Mouse (Mus musculus) monocyte, adult 2 months (primary cell): ENCODE measurements around the gene Gm11596.
"Not testable (repeated sequence)": the region's sequence is repeated elsewhere in the genome, so short reads cannot be mapped to it uniquely, and the experiment has no call there.

Experiments used
- DNase-seq, 2 experiments: peaks; one replicate each; pipeline ENCODE4 v3.0.0; 2022; ENCODE audit warnings: low spot score in 2 of 2, low read depth in 1 of 2

Gene Gm11596

GRCm38 (mm10) chr11:99793367-99793766 is at the start of gene Gm11596:
Gm11596 (minus strand) TSS chr11:99793467.
- no peak for DNase-seq

GRCm38 (mm10) chr11:99842185-99842584 is 48.9 kb upstream of the Gm11596 start:
- no peak for DNase-seq

DNA sequence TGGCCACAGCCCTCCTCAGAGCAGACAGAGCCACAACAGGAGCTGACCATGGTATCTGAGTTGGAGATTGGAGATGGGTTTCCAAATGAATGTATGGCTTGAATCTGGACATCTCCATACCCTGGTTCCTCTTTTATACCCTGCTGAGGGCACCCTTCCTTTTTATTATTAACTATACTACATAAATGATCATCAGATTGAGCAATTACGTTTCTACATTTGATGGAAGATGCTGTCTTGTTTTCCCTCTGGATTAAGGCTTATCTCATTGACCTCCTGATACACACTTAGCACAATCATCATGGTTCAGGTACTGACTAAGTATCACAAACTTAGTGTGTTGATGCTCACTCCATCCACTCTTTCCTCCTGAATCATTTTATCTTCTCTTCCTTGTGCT is 44.7 kb upstream of the Gm11596 start, which contains the start of gene 2300003K06Rik:
Gene 2300003K06Rik, minus strand, starts transcription at position 101 of the 400 bp plus-strand sequence.
- no peak for DNase-seq

DNA sequence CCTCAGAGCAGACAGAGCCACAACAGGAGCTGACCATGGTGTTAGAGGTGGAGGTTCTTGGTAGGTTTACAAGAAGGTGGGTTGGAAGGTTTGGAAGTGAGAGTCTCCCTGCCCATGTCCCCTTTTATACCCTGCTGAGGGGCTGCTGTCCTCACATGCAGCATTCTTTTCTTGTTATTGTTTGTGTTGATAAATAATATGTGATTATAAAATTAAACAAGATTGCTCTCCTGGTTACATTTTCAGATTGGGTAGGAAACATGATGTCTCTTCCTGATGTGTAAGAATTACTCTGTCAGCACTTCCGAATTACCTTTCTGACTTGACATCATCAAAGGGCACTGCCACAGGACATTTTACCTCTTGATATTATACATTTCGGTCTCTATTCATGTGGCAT is 22.3 kb upstream of the Gm11596 start, which contains the start of gene Gm11564:
Gene Gm11564, minus strand, starts transcription at position 101 of the 400 bp plus-strand sequence.
- DNase-seq: not testable (repeated sequence)

DNA sequence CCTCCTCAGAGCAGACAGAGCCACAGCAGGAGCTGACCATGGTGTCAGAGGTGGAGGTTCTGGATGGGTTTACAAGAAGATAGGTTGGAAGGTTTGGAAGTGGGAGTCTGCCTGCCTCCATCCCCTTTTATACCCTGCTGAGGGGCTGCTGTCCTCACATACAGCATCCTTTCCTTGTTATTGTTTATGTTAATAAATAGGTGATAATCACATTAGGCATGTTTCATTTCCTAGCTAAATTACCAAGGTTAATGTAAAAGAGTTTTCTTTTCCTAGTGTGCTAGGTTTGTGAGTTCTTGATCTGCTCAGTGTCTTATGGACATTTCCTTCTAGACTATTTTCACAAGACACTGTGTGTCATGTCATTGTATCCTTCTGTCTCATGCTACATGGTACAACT is 16.5 kb upstream of the Gm11596 start, which contains the start of gene Krtap4-13:
Gene Krtap4-13, minus strand, starts transcription at position 101 of the 400 bp plus-strand sequence.
- DNase-seq: not testable (repeated sequence)

DNA sequence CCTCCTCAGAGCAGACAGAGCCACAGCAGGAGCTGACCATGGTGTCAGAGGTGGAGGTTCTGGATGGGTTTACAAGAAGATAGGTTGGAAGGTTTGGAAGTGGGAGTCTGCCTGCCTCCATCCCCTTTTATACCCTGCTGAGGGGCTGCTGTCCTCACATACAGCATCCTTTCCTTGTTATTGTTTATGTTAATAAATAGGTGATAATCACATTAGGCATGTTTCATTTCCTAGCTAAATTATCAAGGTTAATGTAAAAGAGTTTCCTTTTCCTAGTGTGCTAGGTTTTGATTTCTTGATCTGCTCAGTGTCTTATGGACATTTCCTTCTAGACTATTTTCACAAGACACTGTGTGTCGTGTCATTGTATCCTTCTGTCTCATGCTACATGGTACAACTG is 11.1 kb upstream of the Gm11596 start, which contains the start of gene Gm11554:
Gene Gm11554, minus strand, starts transcription at position 101 of the 400 bp plus-strand sequence.
- DNase-seq: not testable (repeated sequence)

DNA sequence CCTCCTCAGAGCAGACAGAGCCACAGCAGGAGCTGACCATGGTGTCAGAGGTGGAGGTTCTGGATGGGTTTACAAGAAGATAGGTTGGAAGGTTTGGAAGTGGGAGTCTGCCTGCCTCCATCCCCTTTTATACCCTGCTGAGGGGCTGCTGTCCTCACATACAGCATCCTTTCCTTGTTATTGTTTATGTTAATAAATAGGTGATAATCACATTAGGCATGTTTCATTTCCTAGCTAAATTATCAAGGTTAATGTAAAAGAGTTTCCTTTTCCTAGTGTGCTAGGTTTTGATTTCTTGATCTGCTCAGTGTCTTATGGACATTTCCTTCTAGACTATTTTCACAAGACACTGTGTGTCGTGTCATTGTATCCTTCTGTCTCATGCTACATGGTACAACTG is 5.6 kb upstream of the Gm11596 start, which contains the start of gene Gm11569:
Gene Gm11569, minus strand, starts transcription at position 101 of the 400 bp plus-strand sequence.
- not testable (repeated sequence) for DNase-seq

GRCm38 (mm10) chr11:99784900-99785299 is 8.4 kb downstream of the Gm11596 start, which contains the start of gene Krtap4-9:
Krtap4-9 (plus strand) TSS chr11:99785200.
- not testable (repeated sequence) for DNase-seq

- DNase-seq: no peak
Observed at GRCm38 (mm10) chr11:99780604-99781003, 12.7 kb downstream of the Gm11596 start, which contains the start of gene Krtap4-8. Krtap4-8 (minus strand) TSS chr11:99780704.

- no peak for DNase-seq
Observed at GRCm38 (mm10) chr11:99778401-99778800, 14.9 kb downstream of the Gm11596 start.

DNA sequence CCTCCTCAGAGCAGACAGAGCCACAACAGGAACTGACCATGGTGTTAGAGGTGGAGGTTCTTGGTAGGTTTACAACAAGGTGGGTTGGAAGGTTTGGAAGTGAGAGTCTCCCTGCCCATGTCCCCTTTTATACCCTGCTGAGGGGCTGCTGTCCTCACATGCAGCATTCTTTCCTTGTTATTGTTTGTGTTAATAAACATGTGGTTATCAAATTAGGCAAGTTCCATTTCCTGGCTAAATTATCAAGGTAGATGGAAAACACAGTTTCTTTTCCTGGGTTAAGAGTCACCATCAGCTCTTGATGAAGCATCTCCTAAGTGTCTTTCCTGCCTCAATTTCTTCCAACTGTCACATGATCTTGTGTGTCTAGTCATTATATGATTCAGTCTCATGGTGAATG is 20.5 kb downstream of the Gm11596 start, which contains the start of gene Gm11595:
Gene Gm11595, minus strand, starts transcription at position 101 of the 400 bp plus-strand sequence.
- DNase-seq: not testable (repeated sequence)

- no peak for DNase-seq
Observed at GRCm38 (mm10) chr11:99768410-99768809, 24.9 kb downstream of the Gm11596 start.

DNA sequence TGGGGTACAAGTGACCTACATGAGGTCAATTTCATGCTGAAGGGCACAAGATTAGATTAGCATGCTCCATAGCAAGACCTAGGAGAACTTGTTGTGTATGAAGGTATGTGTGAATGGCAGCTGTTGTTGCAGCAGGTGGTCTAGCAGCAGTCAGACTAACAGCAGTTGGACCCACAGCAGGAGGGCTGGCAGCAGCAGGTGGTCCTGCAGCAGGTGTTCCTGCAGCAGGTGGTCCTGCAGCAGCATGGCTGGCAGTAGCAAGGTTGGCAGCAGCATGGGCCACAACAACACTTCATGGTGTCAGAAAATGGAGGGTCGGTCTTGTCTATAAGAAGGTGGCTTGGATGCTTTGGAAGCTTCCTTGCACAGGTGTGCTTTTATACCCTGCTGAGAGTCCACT is 34.4 kb downstream of the Gm11596 start:
- DNase-seq: no peak

DNA sequence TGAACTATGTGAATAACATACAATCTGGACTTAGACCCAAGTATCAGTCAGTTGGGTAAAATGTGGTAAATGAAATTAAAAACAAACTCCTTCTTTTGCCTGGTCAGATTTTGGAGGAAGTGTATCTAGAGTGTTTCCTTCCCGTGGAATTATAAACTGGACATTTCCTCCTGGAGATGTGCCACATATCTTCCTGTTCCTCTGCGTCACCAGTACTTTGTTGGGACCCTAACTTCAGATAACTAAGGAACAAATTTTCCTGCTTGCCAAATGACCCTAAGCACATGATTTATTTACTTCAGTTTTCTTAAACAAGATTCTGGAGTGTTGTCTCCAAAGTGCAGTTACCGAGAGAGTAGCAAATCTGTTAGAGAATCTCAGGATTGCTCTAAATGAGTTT is 49.3 kb downstream of the Gm11596 start:
- DNase-seq: no peak
